Mouse (Mus musculus): ENCODE results near the gene Invs.

The Invs gene

DNA sequence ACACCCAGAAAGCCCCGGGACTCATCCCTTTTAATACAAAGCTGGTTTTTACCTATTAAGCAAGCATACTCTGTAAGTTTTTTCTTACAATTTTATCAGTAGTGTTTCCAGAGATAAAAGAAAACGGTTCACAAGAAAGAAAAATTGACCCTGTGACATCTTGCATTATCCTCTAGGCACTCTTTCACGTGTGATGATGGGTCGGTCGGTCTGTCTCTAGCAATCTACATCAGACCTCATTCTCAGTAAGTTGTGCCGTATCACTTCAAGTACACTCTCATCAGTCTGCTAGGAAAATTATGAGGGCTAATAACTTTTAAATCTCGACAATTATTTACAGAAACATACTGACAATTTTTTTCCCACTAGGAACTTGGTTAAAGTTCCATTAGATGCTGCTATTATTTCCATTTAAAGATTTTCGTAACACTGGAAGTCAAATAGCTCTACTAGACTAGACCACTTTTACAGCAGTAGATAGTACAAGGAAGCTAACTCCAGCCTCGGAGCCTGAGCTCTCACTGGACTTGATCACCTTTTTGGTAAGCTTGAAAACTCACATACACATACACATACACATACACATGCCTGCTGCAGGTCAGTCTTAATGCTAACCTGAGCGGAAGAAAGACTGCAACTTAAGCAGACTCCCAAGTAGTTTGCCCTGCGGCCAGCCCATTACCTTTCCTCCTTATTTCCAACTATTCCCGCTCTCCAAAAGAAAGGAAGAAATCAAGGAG, 192.7 kb downstream of the Invs start:
- DNase-seq, result no peak

- peak; percentile 92 for DNase-seq
These were observed 193.5 kb downstream of the Invs start, which contains the start of gene Tex10 for GRCm38 (mm10) chr4:48472792-48473650. Gene Tex10 (minus strand): TSS chr4:48473459.

GRCm38 (mm10) chr4:48473651-48474011, 194.1 kb downstream of the Invs start:
- no peak for DNase-seq

DNA sequence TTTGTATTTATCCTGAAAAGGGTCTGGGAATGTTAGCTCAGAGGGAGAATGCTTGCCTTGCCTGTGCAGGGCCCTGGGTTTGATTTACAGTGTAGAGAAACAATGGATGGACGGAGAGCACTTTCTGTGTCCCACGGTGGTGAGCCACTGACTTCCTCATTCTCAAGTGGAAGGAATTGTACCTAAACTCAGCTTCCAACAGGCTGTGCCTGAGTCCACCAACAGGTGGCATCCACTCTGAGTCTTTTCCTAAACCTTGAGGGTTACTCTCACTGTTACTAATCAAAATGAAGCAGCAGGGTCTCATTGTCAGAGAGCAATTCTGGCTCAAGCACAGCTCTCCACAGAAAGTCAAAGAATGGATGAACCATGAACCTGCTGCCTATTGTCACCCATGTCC, 201.7 kb downstream of the Invs start:
- peak; percentile 34 for DNase-seq
